8 mouse cellular contexts compared by ENCODE assay signal in the genomic region with DNA sequence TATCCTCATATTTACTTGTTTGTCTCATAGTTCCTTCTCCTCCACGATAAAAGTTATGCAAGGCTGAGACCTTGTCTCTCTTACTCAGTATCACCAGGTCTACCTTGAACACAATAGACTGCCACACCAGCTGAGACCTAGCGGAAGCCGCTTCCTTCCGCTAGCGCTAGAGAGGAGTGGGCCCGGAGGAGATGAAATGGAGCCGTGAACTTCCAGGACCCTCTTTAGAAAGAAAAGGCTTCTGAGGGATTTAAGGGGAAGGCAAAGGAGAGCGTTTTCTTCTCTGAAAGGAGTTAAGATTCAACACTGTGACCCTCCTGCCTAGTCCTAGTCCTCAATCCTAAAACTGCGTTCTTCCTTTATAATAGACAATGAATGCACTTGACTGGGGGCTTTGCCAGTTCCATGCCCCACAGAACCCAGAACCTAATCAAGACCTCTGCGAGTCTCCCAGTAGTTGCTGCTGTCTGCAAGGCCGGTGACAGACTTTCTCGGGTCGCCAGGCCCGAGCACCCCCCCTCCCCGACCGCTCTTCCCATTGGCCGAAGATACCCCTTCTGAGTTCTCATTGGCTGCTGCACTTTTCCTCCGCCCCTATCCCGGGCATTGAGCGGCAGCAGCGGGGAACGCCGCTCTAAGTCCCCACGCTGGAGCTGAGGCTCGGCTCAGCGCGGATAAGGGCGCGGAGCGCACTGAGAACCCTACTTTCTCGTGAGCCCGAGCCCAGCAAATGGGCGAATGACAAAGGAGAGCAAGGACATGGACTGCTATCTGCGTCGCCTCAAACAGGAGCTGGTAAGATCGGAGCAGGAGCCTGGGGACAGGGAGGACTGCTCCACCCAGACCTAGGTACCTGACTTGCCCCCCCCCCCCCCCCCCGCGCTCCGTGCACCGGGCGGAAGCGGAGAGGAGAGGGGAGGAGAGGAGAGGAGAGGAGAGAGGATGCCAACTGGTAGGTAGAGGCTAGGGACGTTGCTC. TPM values are rescaled to one million over a fixed set of nuclear protein-coding genes. Genes with fewer than 3 reads are reported as not detected.
A peak's percentile ranks its signal among the peaks of the same experiment; 100 is the strongest.
DNase-seq lines count a peak whose midpoint lies in the region; ATAC-seq and TF ChIP-seq lines count a peak whose summit lies in the region.

A gene (plus strand): TSS at position 569 of the 978 bp plus-strand sequence.

- ATAC-seq in erythroid progenitor cell, adult 5-6 weeks (replicated peaks; ENCODE audit: low FRiP score, poor library complexity, severe bottlenecking) = peak; percentile 91
- peak; percentile 90 for ATAC-seq in heart, embryonic 14.5 days (ENCODE audit: insufficient number of reproducible peaks, insufficient read depth, low FRiP score, low read depth)
- peak; percentile 89 for ATAC-seq in liver, embryonic 15.5 days (ENCODE audit: insufficient read depth)
- peak; percentile 98 for ATAC-seq in neural tube, embryonic 12.5 days (ENCODE audit: low FRiP score, low read depth)
- peak; percentile 89 for ATAC-seq in stomach, postnatal 0 days (ENCODE audit: low FRiP score, low TSS enrichment)

- H3K36me3 ChIP-seq in CH12.LX (replicated peaks in 1 of 2; ENCODE audit: control insufficient read depth in 1 of 2, insufficient read depth in 1 of 2, low read length in 1 of 2) = peaks cover 0 to under 1% of the 10 kb centered on the region in 2 experiments
- H3K36me3 ChIP-seq in heart, embryonic 14.5 days (ENCODE audit: control insufficient read depth, insufficient read depth, low read length) = no peaks in the 10 kb centered on the region
- no peaks in the 10 kb centered on the region for H3K36me3 ChIP-seq in liver, embryonic 15.5 days (replicated peaks)
- no peaks in the 10 kb centered on the region for H3K36me3 ChIP-seq in neural tube, embryonic 12.5 days
- no peaks in the 10 kb centered on the region for H3K36me3 ChIP-seq in stomach, postnatal 0 days (ENCODE audit: control insufficient read depth, insufficient read depth, low read length)

- in situ Hi-C loops in CH12.LX (cut with MboI; ENCODE audit: low pct_ligation_motif_present, low pct_unique_long_range_greater_than_20kb, low sequenced_read_pairs) = no loop called here

- TF ChIP-seq CTCF in CH12.LX (conservative IDR thresholded peaks at IDR 0.05 in 1 of 2, IDR thresholded peaks at IDR 0.05 in 1 of 2; ENCODE audit: low read depth in 2 of 2, low read length in 2 of 2) = no peak
- no peak for TF ChIP-seq CTCF in stomach, postnatal 0 days (IDR thresholded peaks at IDR 0.05; ENCODE audit: low read depth)

- H3K27ac ChIP-seq in CH12.LX (ENCODE audit: insufficient read depth, low read depth) = no peak within 1 kb of the TSS
- peak within 1 kb of the TSS; percentile 97 for H3K27ac ChIP-seq in brown adipose tissue, adult 24 weeks (replicated peaks; ENCODE audit: low read depth, low read length)
- H3K27ac ChIP-seq in heart, embryonic 14.5 days (replicated peaks in 1 of 2; ENCODE audit: control insufficient read depth in 1 of 2, insufficient read depth in 1 of 2, low read depth in 2 of 2, low read length in 2 of 2) = peak within 1 kb of the TSS; percentile 41 to 48
- H3K27ac ChIP-seq in liver, embryonic 15.5 days (replicated peaks) = peak within 1 kb of the TSS; percentile 43; the same call in 1 of the 2 replicates
- H3K27ac ChIP-seq in neural tube, embryonic 12.5 days = no peak within 1 kb of the TSS
- H3K27ac ChIP-seq in stomach, postnatal 0 days (replicated peaks) = peak within 1 kb of the TSS; percentile 76

- peak within 1 kb of the TSS; percentile 70 for H3K4me2 ChIP-seq in CH12.LX (ENCODE audit: insufficient read depth, low read depth, poor library complexity, severe bottlenecking)
- H3K4me2 ChIP-seq in heart, embryonic 14.5 days (ENCODE audit: low read length) = peak within 1 kb of the TSS; percentile 98
- H3K4me2 ChIP-seq in liver, embryonic 15.5 days = peak within 1 kb of the TSS; percentile 97
- peak within 1 kb of the TSS; percentile 100 for H3K4me2 ChIP-seq in neural tube, embryonic 12.5 days (replicated peaks)
- H3K4me2 ChIP-seq in stomach, postnatal 0 days (replicated peaks; ENCODE audit: low read depth) = peak within 1 kb of the TSS; percentile 90

- TF ChIP-seq POLR2A in CH12.LX (IDR thresholded peaks at IDR 0.05; ENCODE audit: low read depth, low read length) = peak; percentile 80

- no peak for TF ChIP-seq RAD21 in CH12.LX (IDR thresholded peaks at IDR 0.05; ENCODE audit: low read depth, low read length)

- peak within 1 kb of the TSS; percentile 64 for H3K9ac ChIP-seq in CH12.LX (ENCODE audit: insufficient read depth, low read depth)
- H3K9ac ChIP-seq in heart, embryonic 14.5 days (ENCODE audit: low read length) = peak within 1 kb of the TSS; percentile 73
- peak within 1 kb of the TSS; percentile 58 for H3K9ac ChIP-seq in liver, embryonic 15.5 days
- peak within 1 kb of the TSS; percentile 69 for H3K9ac ChIP-seq in neural tube, embryonic 12.5 days
- peak within 1 kb of the TSS; percentile 64 for H3K9ac ChIP-seq in stomach, postnatal 0 days (ENCODE audit: low read length)

- H3K4me1 ChIP-seq in CH12.LX (ENCODE audit: control insufficient read depth in 1 of 2, insufficient read depth in 2 of 2) = peaks cover 10 to 20% of the 10 kb centered on the region in 2 experiments; a peak in 3 of 4 replicates
- peaks cover 10% of the 10 kb centered on the region for H3K4me1 ChIP-seq in brown adipose tissue, adult 24 weeks (ENCODE audit: control insufficient read depth, insufficient read depth, insufficient read length, low read length)
- H3K4me1 ChIP-seq in heart, embryonic 14.5 days (ENCODE audit: control insufficient read depth in 2 of 2, insufficient read depth in 2 of 2, low read length in 2 of 2) = peaks cover 16 to 57% of the 10 kb centered on the region in 2 experiments
- peaks cover 65% of the 10 kb centered on the region for H3K4me1 ChIP-seq in liver, embryonic 15.5 days (replicated peaks)
- peaks cover 16% of the 10 kb centered on the region for H3K4me1 ChIP-seq in neural tube, embryonic 12.5 days
- no peaks in the 10 kb centered on the region; the same call in none of the 2 replicates for H3K4me1 ChIP-seq in stomach, postnatal 0 days (replicated peaks; ENCODE audit: control insufficient read depth, insufficient read depth)

- peaks cover 10% of the 10 kb centered on the region for H3K27me3 ChIP-seq in CH12.LX (replicated peaks)
- H3K27me3 ChIP-seq in heart, embryonic 14.5 days (ENCODE audit: control insufficient read depth, insufficient read depth, low read length) = no peaks in the 10 kb centered on the region
- H3K27me3 ChIP-seq in liver, embryonic 15.5 days = peaks cover 61% of the 10 kb centered on the region
- H3K27me3 ChIP-seq in neural tube, embryonic 12.5 days (replicated peaks) = peaks cover 35% of the 10 kb centered on the region
- H3K27me3 ChIP-seq in stomach, postnatal 0 days (ENCODE audit: control insufficient read depth, insufficient read depth, low read length) = no peaks in the 10 kb centered on the region

- WGBS in heart, embryonic 14.5 days = 6% methylated on average over 37 of the region's 43 CpGs
- WGBS in liver, embryonic 15.5 days (ENCODE audit: insufficient replicate concordance) = 6% methylated on average over 41 of the region's 43 CpGs
- 2% methylated on average over 39 of the region's 43 CpGs for WGBS in neural tube, embryonic 12.5 days
- 9% methylated on average over 39 of the region's 43 CpGs for WGBS in stomach, postnatal 0 days

- dilution Hi-C loops in CH12.LX (cut with MboI; ENCODE audit: extremely low pct_ligation_motif_present, extremely low pct_unique_long_range_greater_than_20kb, low sequenced_read_pairs) = no loop called here

- peak; percentile 79 for DNase-seq in CH12.LX (ENCODE audit: extremely low read depth)
- peak; percentile 86 for DNase-seq in kidney, postnatal 10 days
- peak; percentile 78 for DNase-seq in stomach, postnatal 0 days (ENCODE audit: low spot score)

- no peak for TF ChIP-seq EP300 in CH12.LX (IDR thresholded peaks at IDR 0.05; ENCODE audit: low read length)
- no peak for TF ChIP-seq EP300 in stomach, postnatal 0 days (optimal IDR thresholded peaks at IDR 0.05)

- H3K9me3 ChIP-seq in CH12.LX (replicated peaks; ENCODE audit: low read length) = no peaks in the 10 kb centered on the region
- no peaks in the 10 kb centered on the region for H3K9me3 ChIP-seq in heart, embryonic 14.5 days (ENCODE audit: control insufficient read depth, low read length)
- H3K9me3 ChIP-seq in liver, embryonic 15.5 days (replicated peaks) = no peaks in the 10 kb centered on the region
- no peaks in the 10 kb centered on the region for H3K9me3 ChIP-seq in neural tube, embryonic 12.5 days
- H3K9me3 ChIP-seq in stomach, postnatal 0 days (ENCODE audit: control insufficient read depth, low read length) = no peaks in the 10 kb centered on the region

- peaks cover 4% of the 10 kb centered on the region for H3K79me2 ChIP-seq in CH12.LX (replicated peaks; ENCODE audit: control insufficient read depth, extremely low read depth, insufficient read depth, poor library complexity, severe bottlenecking)

- peak within 1 kb of the TSS; percentile 57 to 81 (median 71) for H3K4me3 ChIP-seq in CH12.LX (replicated peaks in 1 of 3; ENCODE audit: low read depth in 2 of 3, low read length in 2 of 3, poor library complexity in 1 of 3)
- peak within 1 kb of the TSS; percentile 65 for H3K4me3 ChIP-seq in brown adipose tissue, adult 24 weeks (ENCODE audit: insufficient read depth, low read depth, low read length)
- peak within 1 kb of the TSS; percentile 51 to 57 for H3K4me3 ChIP-seq in heart, embryonic 14.5 days (ENCODE audit: control insufficient read depth in 1 of 2, insufficient read depth in 1 of 2, low read depth in 1 of 2, low read length in 2 of 2)
- peak within 1 kb of the TSS; percentile 62 for H3K4me3 ChIP-seq in liver, embryonic 15.5 days (replicated peaks)
- H3K4me3 ChIP-seq in neural tube, embryonic 12.5 days = peak within 1 kb of the TSS; percentile 56
- H3K4me3 ChIP-seq in stomach, postnatal 0 days (ENCODE audit: low read depth, low read length) = peak within 1 kb of the TSS; percentile 61

TF ChIP-seq in CH12.LX, 34 proteins besides CTCF, POLR2A, EP300 and RAD21 (continues in another document):
- TF ChIP-seq E2F4 (IDR thresholded peaks at IDR 0.05; ENCODE audit: insufficient replicate concordance, low read depth, low read length) (no peak), ZMIZ1 (IDR thresholded peaks at IDR 0.05; ENCODE audit: low read depth, low read length) (no peak), RCOR1 (conservative IDR thresholded peaks at IDR 0.05; ENCODE audit: low read depth, low read length) (no peak)

RNA-seq across cellular contexts. Expression of the gene that starts here (rescaled TPM):
- total RNA-seq in CH12.LX (2012; rRNA removed) = 3.1 and 3.4 TPM in 2 replicates
- 0.93 and 1.0 TPM in 2 replicates for total RNA-seq in CH12.LX (2014; rRNA removed)
- polyA plus RNA-seq in CH12.LX (2012; ENCODE audit: insufficient read length, low read depth) = 1.9 and 2.5 TPM in 2 replicates
- polyA plus RNA-seq in brown adipose tissue, adult 24 weeks (2012; ENCODE audit: insufficient read depth, insufficient read length, missing spikeins) = 1.3 and 3.7 TPM in 2 replicates
- total RNA-seq in erythroid progenitor cell, adult 5-6 weeks (2015; ENCODE audit: low replicate concordance) = not detected in 2 replicates
- not detected in 2 replicates for total RNA-seq in erythroid progenitor cell, adult 5-6 weeks (2017; ENCODE audit: low replicate concordance)
- 1.2 and 1.7 TPM in 2 replicates for polyA plus RNA-seq in heart, embryonic 14.5 days (2014; fragmentation: Nextera tagmentation; extraction: Ambion mirVana)
- 0.26 and 0.32 TPM in 2 replicates for polyA plus RNA-seq in liver, embryonic 15.5 days (2015; fragmentation: Nextera tagmentation; extraction: Ambion mirVana)
- 3.9 and 5.6 TPM in 2 replicates for polyA plus RNA-seq in neural tube, embryonic 12.5 days (2016; fragmentation: Nextera tagmentation; extraction: Ambion mirVana)
- 2.8 and 2.9 TPM in 2 replicates for polyA plus RNA-seq in stomach, postnatal 0 days (2015; fragmentation: Nextera tagmentation; extraction: Ambion mirVana)

Comparison
In these comparisons a context has a peak if more than half of its experiments do, and no peak if none do; other contexts are left out.
1. Peak in ATAC-seq in erythroid progenitor cell, adult 5-6 weeks; RNA of the gene not detected or under 1 TPM.
2. Peak in ATAC-seq, H3K4me3 ChIP-seq, H3K27ac ChIP-seq, H3K9ac ChIP-seq and H3K4me2 ChIP-seq in liver, embryonic 15.5 days; RNA of the gene not detected or under 1 TPM.
3. H3K27ac ChIP-seq: peak in brown adipose tissue, adult 24 weeks (single experiment), heart, embryonic 14.5 days (2 of 2) and stomach, postnatal 0 days (single experiment); none in CH12.LX (single experiment) and neural tube, embryonic 12.5 days (single experiment).
4. Peak in every context shown above with its lines, with median percentiles within 50 percentile points of each other: DNase-seq, H3K4me2 ChIP-seq, H3K4me3 ChIP-seq, H3K9ac ChIP-seq and ATAC-seq.